Mouse (Mus musculus) bone marrow, adult 2 months (tissue): ENCODE measurements around the gene Nfic.

Experiments used
- CTCF ChIP-seq: fragments of 200-500 bp; IDR thresholded peaks from 2 replicates; pipeline ENCODE4 v1.5.1; 2011; ENCODE audit warnings: low read length, control low read depth; ENCODE audit not compliant: control insufficient read depth, insufficient read depth
- POLR2A ChIP-seq: fragments of 200-500 bp; IDR thresholded peaks from 2 replicates; pipeline ENCODE4 v1.6.1; 2011; ENCODE audit warnings: low read depth, mild to moderate bottlenecking, control low read depth, low read length, borderline replicate concordance; ENCODE audit not compliant: control insufficient read depth

DNA sequence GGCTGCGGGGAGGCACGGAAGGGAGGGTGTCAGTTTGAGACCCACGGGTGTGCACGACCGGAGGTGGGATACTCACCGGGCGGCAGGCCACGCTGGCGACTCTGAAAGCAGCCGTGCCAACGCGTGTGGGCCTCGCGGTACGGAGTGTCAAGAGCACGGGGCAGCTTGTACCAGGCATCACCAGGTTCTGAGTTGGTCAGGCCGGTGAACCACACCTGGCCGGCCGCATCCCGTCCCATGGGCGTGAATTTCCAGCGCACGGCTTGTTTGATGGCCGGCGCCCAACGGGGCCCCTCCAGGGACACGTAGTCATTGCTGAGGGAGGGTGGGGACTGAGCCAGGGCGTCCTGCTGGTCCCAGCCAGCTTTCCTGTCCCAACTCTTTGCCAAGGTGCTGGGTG, 90.8 kb downstream of the Nfic start:
- no peak for TF ChIP-seq CTCF
- TF ChIP-seq POLR2A, result 0 out of 2 replicates have a peak, but pooled peaks have one; percentile 39
